Mouse (Mus musculus) thymus, postnatal 10 days (tissue): Measurements from ENCODE around the gene Cdh15.

ENCODE experiments used
- DNase-seq, 2 experiments: peaks; one replicate each; pipeline ENCODE4 v3.0.0; 2021; ENCODE audit warnings: low spot score in 2 of 2

The Cdh15 gene

DNA sequence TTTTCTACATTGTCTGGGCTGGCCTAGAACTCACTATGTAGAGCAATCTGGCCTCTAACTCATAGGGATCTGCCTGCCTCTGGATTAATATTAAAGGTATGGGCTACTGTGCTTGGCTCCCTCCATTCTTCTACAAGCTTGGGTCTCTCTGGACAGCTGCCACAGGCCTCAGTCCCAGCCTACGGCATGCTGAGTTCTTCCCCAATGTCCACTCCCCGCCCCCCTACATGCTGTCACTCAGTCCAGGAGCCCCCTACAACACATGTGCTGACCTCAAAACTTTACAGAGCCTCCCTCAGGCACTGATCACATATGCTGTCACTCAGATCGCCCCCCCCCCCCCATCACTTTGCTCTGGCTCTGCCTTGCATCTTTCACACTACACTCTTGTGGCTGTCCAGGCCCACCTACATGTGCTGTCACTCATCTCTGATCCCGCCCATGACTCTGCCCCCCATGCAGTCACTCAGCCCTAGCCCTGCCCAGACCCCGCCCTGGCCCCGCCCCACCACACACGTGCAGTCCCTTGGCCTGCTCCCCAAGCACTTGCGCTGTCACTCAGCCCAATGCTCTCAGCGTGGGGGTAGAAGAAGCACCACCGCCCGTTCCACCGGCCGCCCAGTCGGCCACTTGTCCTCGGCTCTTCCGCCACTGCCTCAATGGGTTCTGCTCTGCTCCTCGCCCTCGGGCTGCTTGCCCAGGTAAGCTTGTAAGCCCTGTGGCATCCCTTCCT is at the start of gene Cdh15:
Gene Cdh15 (plus strand): TSS at position 138 of the 733 bp plus-strand sequence.
- DNase-seq: peak; percentile 29 to 55

GRCm38 (mm10) chr8:122803906-122804761 is 43.6 kb upstream of the Cdh15 start:
- DNase-seq: no peak

- no peak for DNase-seq
Measured at GRCm38 (mm10) chr8:122805349-122805748, 42.4 kb upstream of the Cdh15 start.

DNA sequence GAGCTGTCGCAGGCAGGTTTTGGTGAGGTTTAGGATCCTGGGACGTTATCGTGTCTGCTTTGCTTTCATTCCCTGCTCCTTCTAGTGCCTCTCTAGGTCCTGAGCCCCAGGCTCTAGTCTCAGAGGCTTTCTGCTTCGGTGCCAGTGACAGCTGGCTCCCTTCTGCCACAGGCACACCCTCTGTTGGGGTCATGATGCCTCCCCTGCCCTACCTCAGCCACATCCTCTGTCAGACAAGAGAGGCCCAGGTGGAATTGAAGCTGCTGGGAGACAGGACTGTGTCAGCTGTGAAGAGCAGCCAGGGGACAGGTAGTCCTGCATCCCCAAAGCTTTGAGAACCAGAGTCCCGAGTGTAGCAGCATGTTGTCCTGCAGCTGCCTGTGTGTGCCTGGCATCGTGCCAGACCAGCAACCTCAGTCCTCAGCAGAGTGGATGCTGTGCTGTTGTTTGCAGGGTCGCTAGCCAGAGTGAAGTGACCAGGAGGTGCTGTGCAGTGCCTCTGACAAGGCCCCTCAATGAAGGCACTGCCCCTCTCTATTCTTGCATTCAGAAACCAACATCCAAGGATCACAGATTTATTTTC is 40.7 kb upstream of the Cdh15 start:
- DNase-seq: peak; percentile 65 to 67

- no peak for DNase-seq
Measured at GRCm38 (mm10) chr8:122807907-122808306, 39.9 kb upstream of the Cdh15 start.

DNA sequence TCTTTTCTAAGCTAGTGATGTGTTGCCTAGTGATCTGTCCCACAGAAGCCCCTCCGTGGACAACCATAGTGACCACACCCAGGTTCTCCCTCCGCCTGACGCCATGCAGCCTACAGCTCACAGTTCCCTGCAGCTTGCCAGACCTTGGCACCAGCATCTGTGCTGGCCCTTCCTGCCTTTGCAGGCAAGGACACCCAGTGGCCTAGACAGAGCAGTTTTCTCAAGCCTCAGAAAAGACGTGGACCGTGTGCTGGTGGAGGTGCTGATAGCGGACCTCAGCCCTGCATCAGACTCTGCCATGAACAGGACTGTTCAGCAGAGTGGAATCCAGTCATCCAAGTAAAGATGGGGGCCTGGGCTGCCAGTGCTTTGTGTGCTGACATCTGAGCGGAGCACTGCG is 37.4 kb upstream of the Cdh15 start:
- no peak for DNase-seq

DNA sequence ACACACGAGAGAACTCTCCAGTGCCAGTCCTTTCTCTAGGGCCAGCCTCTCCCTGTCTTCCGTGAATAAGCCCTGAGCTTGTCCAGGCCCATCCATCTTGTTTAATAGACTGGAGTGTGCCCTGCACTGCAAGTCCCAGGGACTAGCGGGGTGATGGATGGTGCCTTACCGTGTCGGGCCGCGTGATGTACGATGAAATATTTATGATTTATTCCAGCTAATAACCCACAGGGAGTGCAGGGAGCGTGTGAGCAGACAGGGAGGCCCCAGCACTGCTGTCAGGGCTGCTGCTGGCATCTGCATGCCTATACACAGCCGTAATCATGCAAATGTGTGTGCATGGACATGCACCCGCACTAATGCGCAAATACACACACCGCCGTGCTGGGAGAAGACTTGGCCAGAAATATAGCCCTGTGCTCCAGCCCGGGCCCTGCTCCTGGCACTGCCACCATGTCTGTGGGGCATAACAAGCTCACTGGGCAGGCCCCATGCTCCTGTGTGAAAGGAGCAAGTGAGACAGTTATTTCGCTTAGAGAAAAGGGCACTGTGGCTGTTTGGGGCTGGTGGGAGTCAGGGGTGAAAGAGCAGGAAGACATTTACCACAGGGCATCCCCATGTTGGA is 35.8 kb upstream of the Cdh15 start:
- DNase-seq: no peak

DNA sequence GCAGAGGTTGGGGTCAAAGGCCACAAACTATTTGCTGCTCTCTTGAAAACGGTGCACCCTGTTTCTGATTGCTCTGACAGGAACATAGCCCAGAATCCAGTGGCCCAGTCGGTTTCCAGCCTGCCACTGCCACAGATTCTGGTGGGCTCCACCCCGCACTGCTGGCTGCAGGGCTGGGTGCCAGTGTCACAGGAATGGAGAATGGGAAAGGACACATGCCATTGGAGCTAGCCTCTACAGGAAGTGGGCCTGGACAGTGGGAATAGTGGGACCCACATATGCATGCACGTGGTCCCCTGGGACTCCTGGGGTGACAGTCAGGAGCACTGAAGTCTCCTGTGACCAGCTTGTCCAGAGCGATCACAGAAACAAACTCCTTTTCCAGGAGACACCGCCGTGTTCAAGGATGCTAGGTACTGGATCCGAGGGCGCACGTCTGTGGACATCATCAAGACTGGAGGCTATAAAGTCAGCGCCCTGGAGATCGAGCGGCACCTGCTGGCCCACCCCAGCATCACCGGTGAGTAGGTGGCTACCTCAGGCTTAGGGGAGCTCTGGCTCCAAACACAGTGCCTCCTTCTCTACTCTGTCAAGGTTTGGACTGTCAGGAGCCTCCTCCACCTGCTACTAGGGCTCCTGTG is 35.0 kb upstream of the Cdh15 start:
- peak in 1 of 2 experiments; percentile 33 for DNase-seq

DNA sequence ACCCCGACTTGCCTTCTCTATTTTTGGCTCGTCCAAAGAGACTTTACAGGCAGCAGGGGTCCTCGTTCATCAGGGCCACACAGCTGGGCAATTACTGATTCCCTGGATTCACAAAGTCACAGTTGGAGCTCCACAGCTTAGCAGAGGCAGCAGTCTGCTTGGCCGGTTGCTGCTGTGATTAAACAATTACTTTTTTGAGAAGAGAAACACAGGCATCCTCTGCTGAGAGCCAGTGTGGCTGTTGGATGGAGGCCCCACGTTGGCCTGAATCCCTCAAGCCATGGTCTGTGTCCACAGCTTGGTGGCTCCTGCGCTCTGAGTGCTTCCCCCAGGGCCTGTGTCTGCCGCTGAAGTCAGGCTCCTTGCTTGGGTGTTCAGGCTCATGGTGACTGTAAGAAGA is 33.2 kb upstream of the Cdh15 start:
- no peak for DNase-seq

DNA sequence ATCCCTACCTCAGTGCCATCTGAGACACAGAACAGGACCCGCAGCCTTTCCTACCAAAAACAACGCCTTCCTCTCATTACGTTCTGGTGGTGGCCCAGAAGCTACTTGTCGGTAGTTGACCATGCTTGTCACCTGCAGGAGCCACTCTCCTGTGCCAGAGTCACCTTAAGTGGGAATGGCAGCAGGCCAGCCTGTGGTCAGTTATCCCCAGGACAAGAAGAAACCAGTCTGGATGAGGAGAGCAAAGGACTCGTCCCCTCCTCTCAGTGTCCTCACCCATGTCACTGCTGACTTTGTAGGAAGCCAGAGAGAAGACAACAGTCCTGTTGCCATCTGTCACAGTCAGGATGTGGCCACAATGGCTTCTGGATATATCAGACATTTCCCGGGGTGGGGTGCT is 30.8 kb upstream of the Cdh15 start:
- no peak for DNase-seq

- DNase-seq: no peak
Measured at GRCm38 (mm10) chr8:122817724-122818496, 29.9 kb upstream of the Cdh15 start.

- no peak for DNase-seq
Measured at GRCm38 (mm10) chr8:122819776-122820175, 28.0 kb upstream of the Cdh15 start.

- DNase-seq: peak in 1 of 2 experiments; percentile 30
Measured at GRCm38 (mm10) chr8:122824571-122824970, 23.2 kb upstream of the Cdh15 start.

- no peak for DNase-seq
Measured at GRCm38 (mm10) chr8:122824986-122825385, 22.8 kb upstream of the Cdh15 start.

- no peak for DNase-seq
Measured at GRCm38 (mm10) chr8:122825408-122825807, 22.4 kb upstream of the Cdh15 start.

DNA sequence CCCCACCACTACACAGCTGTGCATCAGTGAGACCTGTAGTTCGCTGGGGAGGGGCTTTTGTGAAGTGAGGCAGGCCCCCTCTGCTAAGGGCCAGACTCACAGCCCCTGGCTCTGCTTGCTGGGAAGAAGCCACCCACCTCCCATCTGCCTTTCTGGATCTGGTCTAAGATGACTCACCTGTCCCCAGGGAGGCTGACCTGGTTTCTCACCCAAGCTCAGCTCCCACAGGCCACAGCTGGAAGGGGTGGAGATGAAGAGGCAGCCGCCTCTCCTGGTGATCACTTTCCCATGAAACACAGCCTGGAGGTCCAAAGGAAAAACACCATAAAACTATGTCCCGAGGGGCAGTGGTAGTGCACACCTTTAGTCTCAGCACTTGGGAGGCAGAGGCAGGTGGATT is 18.4 kb upstream of the Cdh15 start:
- DNase-seq: no peak

GRCm38 (mm10) chr8:122830349-122831061 is 17.3 kb upstream of the Cdh15 start:
- DNase-seq: peak; percentile 90 to 98

- no peak for DNase-seq
Measured at GRCm38 (mm10) chr8:122834416-122834815, 13.3 kb upstream of the Cdh15 start.

- DNase-seq: peak; percentile 50 to 80
Measured at GRCm38 (mm10) chr8:122834971-122835370, 12.8 kb upstream of the Cdh15 start.

GRCm38 (mm10) chr8:122836199-122836598 is 11.6 kb upstream of the Cdh15 start:
- DNase-seq: no peak
